Mouse (Mus musculus): ENCODE measurements around the gene Cyp2d9. TPM values are rescaled to one million over a fixed set of nuclear protein-coding genes. Genes with fewer than 3 reads are reported as not detected.
"Not testable (repeated sequence)": the region's sequence is repeated elsewhere in the genome, so short reads cannot be mapped to it uniquely, and the experiment has no call there.

Gene Cyp2d9
- polyA plus RNA-seq, 1 experiment from 2014 or later, result not detected

DNA sequence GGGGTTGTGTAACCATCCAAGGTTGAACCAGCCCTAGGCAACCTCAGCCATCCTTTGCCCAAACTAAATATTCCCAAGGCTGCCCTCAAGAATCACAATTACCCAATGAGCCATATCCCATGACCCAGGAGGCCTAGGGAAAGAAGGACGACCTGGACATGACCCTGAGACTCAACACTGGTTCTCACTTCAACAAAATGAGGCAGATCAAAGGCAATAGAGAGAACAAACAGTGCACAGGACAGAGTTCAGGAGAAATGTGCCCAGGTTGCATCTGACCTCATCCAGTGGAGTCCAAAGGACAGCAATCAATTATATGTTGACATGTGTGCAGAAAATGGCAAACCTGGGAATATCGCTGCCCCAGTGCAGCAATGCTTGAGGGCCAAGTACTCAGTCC is 16.8 kb downstream of the Cyp2d9 start:
- not testable (repeated sequence) for ATAC-seq (ENCODE audit: insufficient number of reproducible peaks, low FRiP score); H3K27me3 ChIP-seq (replicated peaks); H3K4me3 ChIP-seq; H3K9ac ChIP-seq; H3K9me3 ChIP-seq (replicated peaks); H3K4me2 ChIP-seq; H3K4me1 ChIP-seq (replicated peaks); H3K36me3 ChIP-seq; H3K27ac ChIP-seq (ENCODE audit: poor library complexity, severe bottlenecking)
- WGBS, result 78% methylated on average over 2 of the region's 2 CpGs

DNA sequence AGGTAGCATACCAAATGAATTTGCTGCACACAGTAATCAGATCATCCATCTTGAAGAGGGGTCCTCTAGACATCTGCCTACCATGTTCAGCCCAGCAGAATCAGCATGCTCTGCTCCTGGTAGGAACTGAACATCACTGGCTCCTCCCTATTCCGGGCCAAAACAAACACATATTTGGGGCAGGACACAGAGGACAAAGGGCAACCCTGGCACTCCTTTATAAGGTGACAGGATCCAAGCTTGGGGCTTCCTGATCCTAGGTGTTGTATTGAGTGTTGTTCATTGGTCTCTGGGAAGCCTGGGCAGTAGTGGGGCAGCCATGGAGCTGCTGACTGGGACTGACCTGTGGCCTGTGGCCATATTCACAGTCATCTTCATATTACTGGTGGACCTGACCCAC is 18.9 kb downstream of the Cyp2d9 start:
- H3K36me3 ChIP-seq; H3K27me3 ChIP-seq (replicated peaks); H3K4me1 ChIP-seq (replicated peaks); H3K4me2 ChIP-seq; ATAC-seq (ENCODE audit: insufficient number of reproducible peaks, low FRiP score); H3K4me3 ChIP-seq; H3K27ac ChIP-seq (ENCODE audit: poor library complexity, severe bottlenecking); H3K9me3 ChIP-seq (replicated peaks); H3K9ac ChIP-seq: not testable (repeated sequence)
- 76% methylated on average over 1 of the region's 1 CpGs for WGBS

DNA sequence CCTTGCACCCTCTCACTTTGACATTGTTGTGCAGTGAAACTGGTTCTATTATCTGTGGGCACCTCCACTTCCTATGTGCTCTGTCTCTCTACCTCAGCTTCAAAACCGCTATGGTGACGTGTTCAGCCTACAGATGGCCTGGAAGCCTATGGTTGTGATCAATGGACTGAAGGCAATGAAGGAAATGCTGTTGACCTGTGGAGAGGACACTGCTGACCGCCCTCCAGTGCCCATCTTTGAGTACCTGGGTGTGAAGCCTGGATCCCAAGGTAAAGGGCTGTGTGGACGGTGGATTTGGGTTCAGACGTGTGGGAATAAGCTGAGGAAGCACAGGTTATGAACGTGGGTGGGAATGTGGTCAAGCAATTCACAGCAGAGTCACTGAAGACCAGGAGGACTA is 20.3 kb downstream of the Cyp2d9 start:
- WGBS, result 72% methylated on average over 6 of the region's 6 CpGs
- H3K4me1 ChIP-seq (replicated peaks); H3K27ac ChIP-seq (ENCODE audit: poor library complexity, severe bottlenecking); H3K4me2 ChIP-seq; H3K9ac ChIP-seq; ATAC-seq (ENCODE audit: insufficient number of reproducible peaks, low FRiP score); H3K9me3 ChIP-seq (replicated peaks); H3K27me3 ChIP-seq (replicated peaks); H3K4me3 ChIP-seq; H3K36me3 ChIP-seq: not testable (repeated sequence)

DNA sequence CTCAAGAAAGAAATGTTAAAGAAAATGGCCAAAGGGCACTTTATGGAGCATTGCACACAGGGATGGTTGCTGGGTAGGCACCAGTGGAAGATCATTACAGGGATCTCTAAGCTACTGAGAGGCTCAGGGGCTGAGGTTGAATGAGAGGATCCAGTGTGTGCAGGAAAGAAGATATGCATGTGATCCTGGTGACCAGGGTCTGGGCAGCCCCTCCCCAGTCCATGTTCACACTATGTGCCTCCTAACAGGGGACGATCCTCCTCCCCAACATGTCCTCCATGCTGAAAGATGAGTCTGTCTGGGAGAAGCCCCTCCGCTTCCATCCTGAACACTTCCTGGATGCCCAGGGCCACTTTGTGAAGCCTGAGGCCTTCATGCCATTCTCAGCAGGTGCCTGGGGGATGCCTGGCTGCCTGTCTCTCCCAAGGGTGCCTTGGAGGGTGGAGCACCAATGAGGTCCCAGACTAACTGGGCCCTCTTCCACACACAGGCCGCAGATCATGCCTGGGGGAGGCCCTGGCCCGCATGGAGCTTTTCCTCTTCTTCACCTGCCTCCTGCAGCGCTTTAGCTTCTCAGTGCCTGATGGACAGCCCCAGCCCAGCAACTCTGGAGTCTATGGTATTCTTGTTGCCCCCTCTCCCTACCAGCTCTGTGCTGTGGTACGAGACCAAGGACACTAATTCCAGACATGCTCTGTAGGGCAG is 23.0 kb downstream of the Cyp2d9 start:
- not testable (repeated sequence) for H3K9ac ChIP-seq
- WGBS, result 76% methylated on average over 6 of the region's 6 CpGs

DNA sequence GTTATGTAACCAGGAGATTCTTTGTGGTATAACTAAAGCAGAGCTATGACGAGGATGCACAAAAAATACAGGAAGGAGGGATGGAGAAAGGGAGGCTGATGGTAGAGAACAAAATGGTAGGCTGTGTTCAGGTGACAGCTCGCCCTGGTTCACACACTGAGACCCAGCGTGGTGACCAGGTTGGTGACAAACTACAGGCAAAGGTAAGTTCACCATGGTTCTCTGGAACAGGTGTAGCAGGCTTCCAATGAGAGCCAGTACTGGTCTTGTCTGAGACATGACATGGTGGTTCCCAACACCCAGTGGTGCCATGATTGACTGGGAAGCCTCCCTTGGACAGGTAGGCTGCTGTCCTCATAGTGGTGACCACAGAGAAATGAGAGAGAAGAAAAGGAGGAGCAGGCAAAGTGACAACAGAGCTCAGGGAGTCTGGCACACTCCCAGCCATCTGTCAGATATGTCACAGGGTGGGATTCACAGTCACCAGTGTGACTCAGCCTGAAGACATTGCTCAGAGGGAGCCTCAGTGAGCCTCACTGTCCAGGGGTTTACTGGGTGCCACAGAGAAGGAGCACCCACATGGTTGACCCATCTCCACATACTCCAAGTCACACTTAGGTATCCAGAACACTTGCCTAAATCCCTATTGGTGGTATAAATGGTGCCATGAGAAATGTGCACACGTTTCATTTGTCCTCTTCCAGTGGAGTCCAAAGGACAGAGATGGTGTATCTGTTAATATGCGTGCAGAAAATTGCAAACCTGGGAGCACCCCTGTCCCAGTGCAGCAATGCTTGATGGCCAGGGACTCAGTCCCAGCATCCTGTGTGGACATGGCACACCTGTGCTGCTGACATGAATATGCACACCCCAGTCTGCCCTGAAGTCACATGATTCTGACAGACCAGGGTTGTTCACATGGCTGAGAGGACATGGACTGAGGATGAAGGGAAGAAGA is 24.1 kb downstream of the Cyp2d9 start:
- WGBS, result 72% methylated on average over 5 of the region's 5 CpGs
- no peak overlapping the region for H3K27ac ChIP-seq (ENCODE audit: poor library complexity, severe bottlenecking)
- H3K36me3 ChIP-seq, result no peaks in the 10 kb centered on the region
- H3K4me2 ChIP-seq, result no peak overlapping the region
- no peak overlapping the region for H3K9ac ChIP-seq
- no peaks in the 10 kb centered on the region for H3K27me3 ChIP-seq (replicated peaks)
- no peak for ATAC-seq (ENCODE audit: insufficient number of reproducible peaks, low FRiP score)
- H3K9me3 ChIP-seq (replicated peaks), result no peaks in the 10 kb centered on the region
- no peaks in the 10 kb centered on the region for H3K4me1 ChIP-seq (replicated peaks)
- H3K4me3 ChIP-seq, result no peak overlapping the region

More for the DNA sequence above, 23.0 kb downstream of the Cyp2d9 start:
- H3K4me1 ChIP-seq (replicated peaks); H3K4me3 ChIP-seq; H3K27me3 ChIP-seq (replicated peaks); H3K9me3 ChIP-seq (replicated peaks); H3K36me3 ChIP-seq; H3K27ac ChIP-seq (ENCODE audit: poor library complexity, severe bottlenecking); H3K4me2 ChIP-seq; ATAC-seq (ENCODE audit: insufficient number of reproducible peaks, low FRiP score): not testable (repeated sequence)

DNA sequence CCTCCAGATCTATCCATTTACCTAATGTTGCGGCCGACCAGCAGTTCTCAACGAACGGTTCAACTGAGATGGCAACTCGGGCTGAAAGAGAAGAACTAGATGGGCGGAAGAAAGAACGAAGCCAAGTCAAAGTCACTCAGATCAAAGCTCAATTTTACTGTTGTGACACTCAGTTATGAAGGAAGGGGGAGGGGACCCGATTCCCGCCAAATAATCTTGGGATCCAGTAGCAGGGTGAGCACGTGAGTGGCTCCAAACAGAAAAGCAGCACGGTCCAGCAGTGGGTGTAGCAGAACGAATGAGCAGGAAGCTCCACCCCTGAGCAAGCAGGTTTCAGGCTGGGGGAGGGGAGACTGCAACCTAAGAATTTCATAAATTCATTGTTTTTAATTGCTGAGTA is 26.0 kb downstream of the Cyp2d9 start:
- not testable (repeated sequence) for H3K4me2 ChIP-seq; H3K4me1 ChIP-seq (replicated peaks); H3K4me3 ChIP-seq; H3K27me3 ChIP-seq (replicated peaks); H3K9me3 ChIP-seq (replicated peaks); ATAC-seq (ENCODE audit: insufficient number of reproducible peaks, low FRiP score); H3K9ac ChIP-seq; H3K27ac ChIP-seq (ENCODE audit: poor library complexity, severe bottlenecking); H3K36me3 ChIP-seq
- WGBS, result 72% methylated on average over 12 of the region's 12 CpGs

DNA sequence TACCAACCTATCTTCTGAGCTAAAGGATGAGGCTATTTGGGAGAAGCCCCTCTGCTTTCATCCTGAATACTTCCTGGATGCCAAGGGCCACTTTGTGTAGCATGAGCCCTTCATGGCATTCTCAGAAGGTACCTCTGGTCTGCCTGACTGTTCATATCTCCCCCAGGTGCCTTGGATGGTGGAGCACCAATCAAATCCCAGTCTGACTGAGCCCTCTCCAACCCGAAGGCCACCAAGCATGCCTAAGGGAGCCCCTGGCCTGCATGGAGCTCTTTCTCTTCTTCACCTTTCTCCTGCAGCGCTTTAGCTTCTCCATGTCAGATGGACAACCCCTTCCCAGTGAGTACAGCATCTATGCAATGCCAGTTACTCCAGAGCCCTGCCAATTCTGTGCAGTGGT is 31.5 kb downstream of the Cyp2d9 start:
- 58% methylated on average over 2 of the region's 2 CpGs for WGBS
- no peaks in the 10 kb centered on the region for H3K9me3 ChIP-seq (replicated peaks)
- no peaks in the 10 kb centered on the region for H3K36me3 ChIP-seq
- no peak overlapping the region for H3K4me2 ChIP-seq
- no peak overlapping the region for H3K9ac ChIP-seq
- no peak overlapping the region for H3K27ac ChIP-seq (ENCODE audit: poor library complexity, severe bottlenecking)
- ATAC-seq (ENCODE audit: insufficient number of reproducible peaks, low FRiP score), result no peak
- H3K4me3 ChIP-seq, result no peak overlapping the region
- H3K27me3 ChIP-seq (replicated peaks), result no peaks in the 10 kb centered on the region
- no peaks in the 10 kb centered on the region for H3K4me1 ChIP-seq (replicated peaks)

DNA sequence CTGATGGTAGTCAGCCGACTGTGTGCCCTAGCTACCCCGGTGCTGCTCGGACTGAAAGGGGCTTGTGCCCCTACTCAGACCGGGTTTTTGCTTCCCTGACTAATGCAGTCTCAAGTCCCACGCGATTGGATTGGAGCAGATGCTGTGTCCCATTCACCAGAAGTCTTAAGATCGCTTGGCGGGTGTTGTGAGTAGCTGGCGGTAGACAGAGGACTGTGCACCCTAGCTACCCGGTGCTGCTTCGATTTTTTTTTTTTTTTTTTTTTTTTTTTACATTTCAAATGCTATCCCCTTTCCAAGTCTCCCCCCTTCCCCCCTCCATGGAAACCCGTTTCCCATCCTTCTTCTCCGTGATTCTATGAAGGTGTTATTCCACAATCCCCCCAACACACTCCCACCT is 61.0 kb downstream of the Cyp2d9 start:
- H3K9me3 ChIP-seq (replicated peaks); H3K36me3 ChIP-seq: not testable (repeated sequence)

More for the DNA sequence above, 61.0 kb downstream of the Cyp2d9 start:
- 53% methylated on average over 13 of the region's 13 CpGs for WGBS
- not testable (repeated sequence) for H3K4me1 ChIP-seq (replicated peaks); H3K4me2 ChIP-seq; H3K4me3 ChIP-seq; ATAC-seq (ENCODE audit: insufficient number of reproducible peaks, low FRiP score); H3K9ac ChIP-seq; H3K27me3 ChIP-seq (replicated peaks); H3K27ac ChIP-seq (ENCODE audit: poor library complexity, severe bottlenecking)

Small RNA genes lying within 50 kb of the gene (microRNA-seq; reads per million reads assigned to microRNA genes)
- gene Gm25990 (not detected), gene Gm27331 (not detected), gene Gm27622 (not detected), gene Gm27825 (not detected), gene Mir7684 (not detected)

Other genes with a start within 250 kb of the Cyp2d9 start
- 0.19 and 0.35 TPM in 2 replicates for gene Shisa8, start 220.6 kb upstream of the Cyp2d9 start, polyA plus RNA-seq (2016; fragmentation: Nextera tagmentation; extraction: Ambion mirVana)
- 0.09 TPM in 1 of 2 replicates, not detected in the other for gene Tnfrsf13c, start 209.1 kb upstream of the Cyp2d9 start, polyA plus RNA-seq (2016; fragmentation: Nextera tagmentation; extraction: Ambion mirVana)
- gene Cenpm, start 188.7 kb upstream of the Cyp2d9 start, polyA plus RNA-seq (2016; fragmentation: Nextera tagmentation; extraction: Ambion mirVana), result 57.9 and 67.0 TPM in 2 replicates
- not detected in 2 replicates for gene 1500009C09Rik, start 181.0 kb upstream of the Cyp2d9 start, polyA plus RNA-seq (2016; fragmentation: Nextera tagmentation; extraction: Ambion mirVana)
- gene Sept3, start 158.5 kb upstream of the Cyp2d9 start, polyA plus RNA-seq (2016; fragmentation: Nextera tagmentation; extraction: Ambion mirVana), result 3.8 and 4.9 TPM in 2 replicates
- gene Wbp2nl, start 134.5 kb upstream of the Cyp2d9 start, polyA plus RNA-seq (2016; fragmentation: Nextera tagmentation; extraction: Ambion mirVana), result 0.35 and 0.66 TPM in 2 replicates
- 40.5 and 44.6 TPM in 2 replicates for gene Naga, start 94.5 kb upstream of the Cyp2d9 start, polyA plus RNA-seq (2016; fragmentation: Nextera tagmentation; extraction: Ambion mirVana)
- gene Pheta2, start 94.5 kb upstream of the Cyp2d9 start, polyA plus RNA-seq (2016; fragmentation: Nextera tagmentation; extraction: Ambion mirVana), result 9.8 and 9.9 TPM in 2 replicates
- gene Smdt1, start 94.5 kb upstream of the Cyp2d9 start, polyA plus RNA-seq (2016; fragmentation: Nextera tagmentation; extraction: Ambion mirVana), result 299 and 309 TPM in 2 replicates
- gene Ndufa6, start 79.1 kb upstream of the Cyp2d9 start, polyA plus RNA-seq (2016; fragmentation: Nextera tagmentation; extraction: Ambion mirVana), result 475 and 496 TPM in 2 replicates
- 7.3 and 8.0 TPM in 2 replicates for gene Cyp2d22, start 53.2 kb upstream of the Cyp2d9 start, polyA plus RNA-seq (2016; fragmentation: Nextera tagmentation; extraction: Ambion mirVana)
- not detected in 2 replicates for gene Cyp2d11, start 39.4 kb upstream of the Cyp2d9 start, polyA plus RNA-seq (2016; fragmentation: Nextera tagmentation; extraction: Ambion mirVana)
- gene Cyp2d10, start 26.2 kb upstream of the Cyp2d9 start, polyA plus RNA-seq (2016; fragmentation: Nextera tagmentation; extraction: Ambion mirVana), result 0.15 TPM in 1 of 2 replicates, not detected in the other
- not detected in 2 replicates for gene Cyp2d12, start 121.6 kb downstream of the Cyp2d9 start, polyA plus RNA-seq (2016; fragmentation: Nextera tagmentation; extraction: Ambion mirVana)
- gene Cyp2d34, start 187.5 kb downstream of the Cyp2d9 start, polyA plus RNA-seq (2016; fragmentation: Nextera tagmentation; extraction: Ambion mirVana), result not detected in 2 replicates

Data from heart, embryonic 12.5 days (tissue).